Mouse (Mus musculus) lung, postnatal 0 days (tissue): Measurements from ENCODE around the gene 4930452B06Rik.

Experiments
- CTCF ChIP-seq: IDR thresholded peaks from 2 replicates; pipeline ENCODE4 v1.5.1; 2016; ENCODE audit warnings: antibody characterized with exemption, mild to moderate bottlenecking
- EP300 ChIP-seq: IDR thresholded peaks from 2 replicates; pipeline ENCODE4 v1.6.1; 2016; ENCODE audit warnings: antibody characterized with exemption, mild to moderate bottlenecking, control low read depth

GRCm38 (mm10) chr14:8621164-8621563 lies 44.9 kb downstream of the 4930452B06Rik start:
- TF ChIP-seq EP300 (no peak), CTCF (no peak)
